Mouse (Mus musculus) embryo, embryonic 11.5 days (tissue): ENCODE data around the gene Tctn1.
"Not testable (repeated sequence)": the region's sequence is repeated elsewhere in the genome, so short reads cannot be mapped to it uniquely, and the experiment has no call there.

Source experiments
- DNase-seq: peaks from one replicate; pipeline ENCODE4 v3.0.0-alpha.2; 2012; ENCODE audit warnings: low read depth, low spot score

The Tctn1 gene

DNA sequence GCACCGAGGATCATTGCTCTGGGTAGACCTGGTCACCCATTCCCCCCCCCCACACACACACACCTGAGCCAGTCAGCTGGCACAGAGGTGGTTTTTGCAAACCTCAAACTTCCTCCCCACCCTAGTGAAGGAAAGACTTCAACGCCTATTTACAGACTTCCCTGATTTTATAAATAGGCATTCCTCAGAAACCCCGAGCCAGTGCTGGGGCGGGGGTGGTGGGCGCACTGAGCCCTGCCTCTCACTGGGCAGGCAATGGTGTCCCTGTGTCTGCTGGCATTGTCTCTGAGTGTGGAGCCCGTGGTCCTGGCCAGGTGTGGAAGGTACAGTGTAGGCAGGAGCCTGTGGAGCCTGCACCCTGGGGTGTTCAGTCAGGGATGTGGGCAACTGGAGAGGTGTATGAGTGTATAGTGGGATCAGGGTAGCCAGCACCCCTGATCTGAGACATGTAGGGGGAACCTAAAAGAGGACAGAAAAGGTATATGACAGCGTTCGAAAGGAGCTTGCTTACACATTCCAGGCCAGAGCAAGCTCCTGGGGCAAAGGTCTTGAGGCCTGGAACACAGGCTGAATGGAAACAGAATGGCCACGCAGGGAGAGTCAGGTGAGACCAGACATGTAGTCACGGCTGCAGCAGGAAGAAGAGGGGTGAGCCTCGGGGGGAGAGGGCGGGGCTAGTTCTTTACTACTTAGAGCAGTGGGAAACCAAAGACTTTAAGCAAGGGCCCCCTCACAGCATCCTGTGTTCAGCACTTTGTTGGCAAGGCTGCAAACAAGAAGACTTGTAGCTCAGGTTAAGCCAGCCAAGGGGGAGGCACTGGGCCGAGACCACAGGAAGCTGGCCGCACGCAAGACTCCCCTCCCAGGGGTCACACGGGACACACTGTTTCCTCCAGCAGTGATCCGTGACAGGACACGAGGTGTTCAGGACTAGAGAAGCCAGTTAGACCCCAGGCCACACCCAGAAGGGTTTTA lies 44.3 kb downstream of the Tctn1 start:
- DNase-seq: no peak

DNA sequence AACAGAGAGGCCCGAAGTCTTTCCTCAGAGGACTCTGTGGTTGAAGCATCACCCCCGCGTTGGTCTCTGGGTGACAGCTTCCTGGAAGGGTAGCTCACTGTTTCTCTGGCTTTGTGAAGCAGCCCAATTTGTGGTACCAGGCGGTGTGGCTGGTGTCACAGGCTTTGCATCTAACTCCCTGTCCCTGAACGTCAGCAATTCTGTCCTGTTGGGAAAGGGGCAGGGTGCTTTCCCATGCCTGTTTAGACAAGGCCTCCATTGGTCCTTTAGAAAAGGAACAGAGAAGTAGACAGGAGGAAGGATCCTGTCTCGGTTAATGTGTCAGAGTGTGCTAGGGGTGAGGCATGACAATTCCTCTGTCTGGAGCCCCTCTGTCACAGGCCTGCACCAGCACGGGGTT lies 45.3 kb downstream of the Tctn1 start:
- no peak for DNase-seq

DNA sequence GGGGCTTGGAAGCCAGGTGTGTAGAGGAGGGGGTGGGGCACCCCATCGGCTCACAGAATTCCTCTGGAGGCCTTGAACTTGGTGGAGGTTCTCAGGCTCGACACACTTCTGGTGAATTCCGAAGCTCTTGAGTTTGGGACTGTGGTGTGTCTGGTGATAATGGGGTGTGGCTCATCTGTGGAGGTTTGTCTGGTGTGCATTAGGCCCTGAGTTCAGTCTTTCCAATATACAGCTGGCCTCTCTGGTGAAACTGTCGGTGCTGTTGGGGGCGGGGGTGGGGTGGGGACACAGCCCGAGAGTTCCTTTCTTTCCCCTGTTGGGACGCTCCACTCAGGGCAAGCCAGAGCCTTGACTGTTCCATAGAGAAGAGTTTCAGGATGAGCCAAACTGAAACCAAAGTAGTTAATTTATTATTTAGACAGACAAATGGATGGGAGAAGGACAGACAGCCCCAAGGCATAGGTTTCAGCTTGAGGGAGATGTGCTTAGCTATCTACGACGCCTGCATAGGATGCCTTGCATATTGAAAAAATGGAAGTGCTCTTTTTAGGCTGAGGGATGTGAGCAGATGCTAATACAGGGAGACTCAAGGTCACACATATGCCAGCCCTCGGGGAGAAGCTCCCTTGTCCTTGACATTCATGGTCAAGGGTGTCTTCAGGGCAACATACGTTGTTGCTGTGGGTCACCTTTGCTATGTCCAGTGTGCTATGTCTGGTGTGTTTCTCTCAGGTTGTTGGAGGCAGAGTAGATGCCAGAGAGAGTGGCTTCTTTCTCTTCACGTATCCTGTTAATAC lies 46.0 kb downstream of the Tctn1 start:
- DNase-seq: no peak

DNA sequence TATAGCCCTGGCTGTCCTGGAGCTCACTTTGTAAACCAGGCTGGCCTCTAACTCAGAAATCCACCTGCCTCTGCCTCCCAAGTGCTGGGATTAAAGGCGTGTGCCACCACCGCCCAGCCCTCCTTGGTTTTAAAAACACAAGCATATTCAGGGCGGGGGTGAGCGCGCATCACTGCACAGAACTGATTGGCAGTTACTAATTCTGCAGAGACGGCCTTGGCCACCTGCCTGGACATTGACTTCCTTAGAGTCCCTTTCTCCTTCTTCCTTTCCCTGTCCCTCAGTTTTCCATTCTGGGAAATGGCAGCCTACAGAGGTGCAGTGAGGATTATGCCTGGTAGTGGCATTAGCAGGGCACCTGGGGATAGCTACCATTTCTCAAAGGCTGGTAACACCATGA lies 46.6 kb downstream of the Tctn1 start:
- no peak for DNase-seq

DNA sequence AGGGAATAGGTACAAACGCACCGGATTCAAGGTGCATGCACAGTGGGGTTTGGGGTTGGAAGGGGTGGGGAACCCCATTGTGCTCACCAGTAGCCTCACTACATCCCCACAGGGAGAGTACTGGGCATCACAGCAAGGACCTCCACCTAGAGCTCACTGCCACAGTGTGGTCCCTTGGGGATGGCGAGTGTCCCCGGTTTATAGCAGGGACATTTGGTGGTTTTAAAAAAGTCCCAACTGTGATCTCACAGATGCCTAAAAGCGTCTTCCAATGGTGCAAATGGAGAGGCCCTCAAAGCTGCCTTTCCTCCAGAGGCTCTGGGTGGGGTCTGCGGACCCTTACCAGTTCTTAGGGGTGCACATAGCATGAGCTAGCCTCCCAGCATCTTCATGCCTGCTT lies 50.4 kb downstream of the Tctn1 start:
- DNase-seq: no peak

DNA sequence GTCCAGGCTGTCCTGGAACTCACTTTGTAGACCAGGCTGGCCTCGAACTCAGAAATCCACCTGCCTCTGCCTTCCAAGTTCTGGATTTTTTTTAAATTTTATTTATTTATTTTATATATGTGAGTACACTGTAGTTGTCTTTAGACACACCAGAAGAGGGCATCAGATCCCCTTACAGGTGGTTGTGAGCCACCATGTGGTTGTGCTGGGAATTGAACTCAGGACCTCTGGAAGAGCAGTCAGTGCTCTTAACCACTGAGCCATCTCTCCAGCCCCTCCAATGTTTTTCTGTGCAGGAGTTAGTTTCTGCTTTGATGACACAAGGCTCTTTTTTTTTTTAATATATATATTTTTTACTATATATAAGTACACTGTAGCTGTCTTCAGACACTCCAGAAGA lies 51.4 kb downstream of the Tctn1 start:
- DNase-seq: not testable (repeated sequence)

DNA sequence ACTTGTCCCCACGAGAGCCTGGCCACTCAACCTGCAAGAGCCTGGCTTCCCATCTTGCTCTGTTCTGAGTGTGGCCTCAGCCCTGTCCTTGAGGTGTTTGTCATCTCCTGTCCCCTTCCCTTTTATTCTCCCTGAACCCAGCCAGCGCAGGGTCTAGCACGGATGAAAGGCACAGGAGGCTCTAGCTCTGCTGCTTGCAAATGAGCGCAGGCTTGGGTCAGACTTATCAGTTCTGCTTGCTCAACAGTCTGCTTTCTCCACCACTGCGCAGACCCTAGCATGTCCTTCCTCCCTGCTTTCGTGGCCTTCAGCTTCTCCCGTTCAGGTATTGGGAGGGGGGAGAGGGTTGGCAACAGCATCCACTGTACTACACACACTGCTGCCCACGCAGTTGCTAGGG lies 52.1 kb downstream of the Tctn1 start:
- no peak for DNase-seq

DNA sequence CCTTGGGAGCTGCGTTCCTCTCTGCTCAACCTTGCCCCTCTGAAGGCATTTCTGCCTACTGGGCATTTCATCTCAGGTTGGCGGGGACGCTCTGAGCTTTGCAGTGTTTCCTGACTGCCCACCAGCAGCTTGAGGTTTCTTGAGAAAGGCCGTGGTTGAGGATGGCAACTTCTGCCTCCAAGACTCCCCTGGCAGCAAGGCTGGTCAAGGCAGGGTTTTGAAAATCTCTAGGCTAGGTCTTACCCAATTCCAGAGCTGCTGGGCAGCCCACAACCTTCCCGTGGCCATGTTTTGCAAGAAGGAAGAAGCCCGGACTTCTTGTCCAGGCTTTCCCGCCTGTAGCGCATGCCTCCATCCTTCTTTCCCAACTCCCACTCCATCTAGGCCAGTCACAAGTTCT lies 53.4 kb downstream of the Tctn1 start:
- DNase-seq: no peak

DNA sequence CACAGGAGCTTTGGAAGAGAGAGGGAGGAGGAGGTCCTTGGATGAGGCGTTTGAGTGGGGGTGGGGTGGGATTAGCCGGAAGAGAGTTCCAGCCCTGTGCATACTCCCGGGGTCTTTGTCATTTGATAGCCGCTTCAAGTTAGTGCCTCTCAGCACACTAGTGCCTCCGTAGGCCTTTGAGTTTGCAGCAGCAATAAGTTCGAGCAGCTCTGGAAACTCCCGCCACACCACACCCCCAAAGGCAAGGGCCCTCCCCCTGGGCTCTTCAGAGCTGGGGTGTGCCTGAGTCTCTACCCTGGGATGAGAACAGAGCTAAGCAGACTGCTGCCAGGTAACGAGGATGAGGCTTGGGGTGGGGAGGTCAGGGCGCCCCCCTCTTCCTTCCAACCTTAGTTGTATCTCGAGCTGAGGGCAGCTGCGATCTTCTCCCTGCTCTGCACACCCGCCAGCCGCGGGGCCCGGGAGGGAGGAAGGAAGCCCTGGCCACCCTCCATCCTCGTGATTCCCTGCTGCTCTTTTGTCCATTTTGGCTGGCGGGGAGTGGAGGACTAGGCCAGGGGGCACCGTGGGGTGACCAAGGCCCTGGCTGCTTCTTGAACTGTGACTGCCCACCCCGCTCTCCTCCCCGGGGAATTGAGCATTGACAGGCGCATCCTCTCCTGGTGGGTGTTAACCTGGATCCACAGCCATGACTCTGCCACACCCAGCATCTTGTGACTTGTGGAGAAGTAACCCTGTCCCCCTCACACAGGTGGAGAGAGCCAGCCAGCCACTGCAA lies 54.5 kb downstream of the Tctn1 start:
- DNase-seq: peak; percentile 48

DNA sequence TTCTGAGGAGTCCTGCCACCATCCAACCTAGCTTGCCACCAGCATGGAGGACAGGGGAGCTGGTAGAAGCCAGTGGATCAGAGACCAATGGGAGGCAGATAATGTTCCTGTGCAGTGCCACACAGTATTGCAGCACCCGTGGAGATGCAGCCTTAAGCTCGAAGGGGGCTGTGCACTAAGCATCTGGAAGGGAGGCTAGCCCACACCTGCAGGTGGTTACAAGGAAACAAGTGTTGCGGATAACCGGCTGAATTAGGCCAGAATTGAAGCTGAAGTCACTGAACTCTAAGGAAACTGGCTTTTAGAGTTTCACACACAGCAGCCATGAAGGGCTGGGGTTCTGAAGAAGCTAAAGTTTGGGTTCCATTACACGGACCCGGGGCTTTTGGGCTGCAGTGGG lies 55.4 kb downstream of the Tctn1 start:
- DNase-seq: no peak

DNA sequence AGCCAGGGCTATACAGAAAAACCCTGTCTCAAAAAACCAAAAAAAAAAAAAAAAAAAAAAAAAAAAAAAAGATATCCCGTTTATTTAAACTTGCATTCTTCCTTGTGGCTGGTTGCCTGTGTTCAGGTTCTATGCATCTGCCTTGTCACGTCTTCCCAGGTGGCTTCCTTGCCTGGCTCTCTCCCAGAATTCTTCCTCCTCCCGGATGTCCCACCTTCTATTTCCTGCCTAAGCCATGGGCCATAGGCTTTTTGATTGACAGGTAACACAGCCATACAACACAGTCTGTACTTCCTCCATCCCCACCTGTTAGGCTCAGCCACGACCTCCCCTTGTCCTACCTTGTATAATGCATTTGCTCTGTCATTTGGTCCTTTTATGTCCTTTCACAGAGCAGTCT lies 57.8 kb downstream of the Tctn1 start, which contains the start of gene Hvcn1:
Gene Hvcn1 (plus strand): TSS at position 330 of the 400 bp plus-strand sequence.
- DNase-seq: no peak

DNA sequence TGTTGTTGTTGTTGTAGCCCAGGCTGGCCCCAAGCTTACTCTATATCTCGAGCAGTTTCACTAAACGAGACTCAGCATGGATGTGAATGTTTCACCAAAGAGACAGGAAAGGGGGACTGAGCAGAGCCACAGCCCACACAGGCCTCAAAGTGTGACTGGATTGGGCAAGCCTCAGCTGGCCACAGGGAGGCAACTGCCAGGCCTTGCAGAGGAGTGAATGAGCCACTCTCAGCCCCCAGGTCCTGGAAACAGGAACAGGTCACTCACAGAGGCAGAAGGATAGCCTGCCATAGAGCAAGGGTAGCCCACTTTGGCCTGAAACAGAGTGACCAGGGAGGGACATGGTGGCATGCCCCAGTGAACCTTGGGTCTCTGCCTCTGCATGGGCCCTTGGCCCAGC lies 60.1 kb downstream of the Tctn1 start:
- no peak for DNase-seq

DNA sequence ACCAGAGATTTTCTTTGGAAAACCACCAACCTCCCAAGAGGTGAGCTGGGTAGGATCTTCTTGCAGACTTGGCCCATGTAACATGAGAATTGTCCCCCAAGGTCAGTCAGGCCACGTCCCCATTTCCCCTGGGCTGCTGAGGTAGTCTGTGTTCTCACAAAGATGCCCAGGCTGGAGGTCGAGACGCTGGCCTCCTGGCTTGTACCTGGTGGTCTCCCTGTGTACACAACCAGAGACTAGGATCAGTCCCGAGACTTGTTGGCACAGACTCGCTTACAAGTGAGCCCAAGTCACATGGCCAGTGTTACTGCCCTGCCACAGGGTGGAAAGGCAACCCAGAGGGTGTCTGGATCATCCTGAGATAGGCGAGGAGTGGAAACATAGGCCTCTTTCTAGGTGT lies 62.4 kb downstream of the Tctn1 start:
- DNase-seq: no peak

DNA sequence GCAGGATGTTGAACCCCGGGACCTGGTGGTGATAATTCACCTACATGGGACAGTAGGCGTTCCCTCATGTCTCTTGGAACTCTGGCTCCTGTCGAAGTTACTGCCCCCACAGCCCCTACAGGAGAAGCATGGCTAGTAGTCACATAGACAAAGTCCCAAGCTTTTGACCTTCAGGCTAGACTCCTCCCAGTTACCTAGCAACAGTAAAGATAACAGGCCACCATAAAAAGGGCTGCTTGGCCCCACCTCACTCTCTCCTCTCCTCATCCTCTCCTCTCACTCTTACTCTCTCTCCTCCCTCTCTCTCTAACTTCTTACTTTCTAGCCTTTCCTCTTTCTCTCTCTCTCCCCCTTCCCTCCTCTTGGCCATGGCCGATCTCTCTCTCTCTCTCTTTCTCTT lies 63.4 kb downstream of the Tctn1 start:
- no peak for DNase-seq

DNA sequence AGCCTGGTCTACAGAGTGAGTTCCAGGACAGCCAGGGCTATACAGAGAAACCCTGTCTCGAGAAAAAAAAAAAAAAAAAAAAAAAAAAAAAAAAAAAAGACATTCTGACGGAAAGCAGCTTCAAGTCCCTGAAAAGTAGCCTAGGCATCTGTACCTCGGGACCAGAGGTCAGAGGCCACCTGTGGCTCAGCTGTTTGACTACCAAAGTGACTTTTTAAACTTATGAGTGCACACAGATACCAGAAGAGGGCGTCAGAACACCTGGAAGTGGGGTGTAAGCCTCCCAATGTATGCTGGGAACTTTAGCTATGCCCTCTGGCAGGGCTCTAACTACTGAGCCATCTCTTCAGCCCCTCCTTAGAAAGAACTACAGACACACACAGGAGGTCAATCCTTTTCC lies 71.9 kb downstream of the Tctn1 start:
- no peak for DNase-seq

DNA sequence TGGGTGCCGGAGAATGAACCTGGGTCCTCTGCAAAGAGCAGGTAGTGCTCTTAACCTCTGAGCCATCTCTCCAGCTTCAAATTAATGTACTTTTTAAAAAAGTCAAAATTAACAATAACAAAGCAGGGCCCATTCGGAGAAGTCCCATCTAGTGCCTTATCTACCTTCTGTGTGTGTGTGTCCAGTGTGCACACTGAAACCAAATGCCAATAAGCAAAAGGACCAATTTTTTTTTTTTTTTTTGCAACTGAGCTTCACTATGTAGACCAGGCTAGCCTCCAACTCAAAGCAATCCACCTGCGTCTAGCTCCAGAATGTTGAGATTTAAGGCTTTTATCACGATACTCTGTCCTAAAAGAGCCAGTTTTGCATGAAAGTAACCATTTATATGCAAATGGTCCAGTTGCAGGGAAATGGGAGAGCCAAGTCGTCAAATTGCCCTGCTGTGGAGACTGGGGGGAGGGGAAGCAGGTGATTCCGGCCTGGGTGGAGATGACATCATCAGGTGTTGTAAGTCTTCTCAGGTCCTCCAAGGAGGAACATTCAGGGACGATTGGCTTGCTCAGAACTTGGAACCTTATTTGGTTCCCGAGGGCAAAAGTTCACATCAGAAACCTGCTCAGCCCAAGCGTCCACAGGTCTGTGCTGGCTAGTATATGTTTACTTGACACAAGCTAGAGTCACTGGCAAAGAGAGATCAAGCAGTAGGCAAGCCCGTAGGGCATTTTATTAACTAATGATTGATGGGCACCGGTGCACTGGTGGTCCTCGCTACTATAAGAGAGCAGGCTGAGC lies 72.8 kb downstream of the Tctn1 start:
- no peak for DNase-seq

DNA sequence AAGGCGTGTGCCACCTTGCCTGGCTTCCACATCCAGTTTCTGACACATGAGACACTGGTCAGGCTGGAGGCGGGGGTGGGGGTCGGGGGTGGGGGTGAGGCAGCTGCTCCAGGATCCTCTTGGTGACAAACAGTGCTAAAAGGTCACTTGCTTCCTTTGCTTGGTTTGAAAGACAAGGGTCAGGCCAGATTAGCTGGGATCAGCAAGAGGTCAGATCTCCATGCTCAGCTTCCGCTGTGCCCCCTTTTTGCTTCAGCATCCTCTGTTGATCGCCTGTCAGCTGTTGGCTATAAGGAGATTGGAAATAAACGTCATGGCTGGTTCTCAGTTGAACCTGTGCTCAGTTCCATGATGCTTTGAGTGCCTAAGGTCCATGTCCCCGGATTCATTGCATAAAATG lies 73.8 kb downstream of the Tctn1 start:
- no peak for DNase-seq

DNA sequence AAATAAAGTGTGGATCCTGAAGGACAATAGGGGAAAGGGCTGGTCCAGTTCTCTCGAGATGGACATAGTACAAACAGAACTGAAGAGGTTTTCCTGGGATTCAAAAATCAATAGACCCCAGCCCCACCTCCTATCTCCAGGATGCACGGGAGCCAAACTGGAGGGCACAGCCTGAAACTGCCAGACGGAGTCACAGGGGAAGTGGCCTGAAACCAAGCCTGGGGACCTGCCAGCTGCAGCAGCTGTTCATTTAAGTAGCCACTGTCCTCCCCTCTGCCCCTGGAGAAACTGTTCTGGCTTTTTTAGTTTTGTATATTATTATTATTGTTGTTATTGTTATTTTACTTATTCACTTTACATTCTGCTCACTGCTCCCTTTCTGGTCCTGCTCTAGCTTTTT lies 75.1 kb downstream of the Tctn1 start:
- DNase-seq: no peak
